In genomic region chr1:179087033-179087998, GRCm38 (mm10) we compare ENCODE assay signal across 10 mouse cellular contexts.
DNase-seq lines count a peak whose midpoint lies in the region; ATAC-seq and TF ChIP-seq lines count a peak whose summit lies in the region.
"Had no signal": no experiment of that assay in that cellular context is flagged by ENCODE, and none has a peak within 500 bp of the region (broad histone marks: within the 10 kb centered on the region; RNA-seq: fewer than 3 reads in every experiment).

No protein-coding gene starts in this region.

- H3K4me3 ChIP-seq in thymus, adult 2 months (ENCODE audit: control insufficient read depth, insufficient read depth, low read length), result no peak overlapping the region
- H3K4me3 ChIP-seq in embryonic facial prominence, embryonic 12.5 days, result no peak overlapping the region
- H3K4me3 ChIP-seq in limb, embryonic 14.5 days (replicated peaks; ENCODE audit: low read length), result no peak overlapping the region
- H3K4me3 ChIP-seq in hindbrain, embryonic 14.5 days (replicated peaks; ENCODE audit: low read length), result no peak overlapping the region
- H3K4me3 ChIP-seq: hindbrain, embryonic 15.5 days; neural tube, embryonic 13.5 days had no signal

- no peaks in the 10 kb centered on the region for H3K9me3 ChIP-seq in embryonic facial prominence, embryonic 12.5 days
- H3K9me3 ChIP-seq in limb, embryonic 14.5 days (ENCODE audit: control insufficient read depth, low read length), result no peaks in the 10 kb centered on the region
- no peaks in the 10 kb centered on the region for H3K9me3 ChIP-seq in hindbrain, embryonic 14.5 days (ENCODE audit: control insufficient read depth, low read length)
- H3K9me3 ChIP-seq: hindbrain, embryonic 15.5 days; neural tube, embryonic 13.5 days had no signal

- no peak overlapping the region for H3K27ac ChIP-seq in thymus, adult 2 months (ENCODE audit: control insufficient read depth, insufficient read depth, low read length)
- peak overlapping the region; percentile 74 for H3K27ac ChIP-seq in embryonic facial prominence, embryonic 12.5 days
- H3K27ac ChIP-seq in limb, embryonic 14.5 days (replicated peaks; ENCODE audit: low read depth, low read length), result no peak overlapping the region
- H3K27ac ChIP-seq in hindbrain, embryonic 14.5 days, result no peak overlapping the region
- H3K27ac ChIP-seq: hindbrain, embryonic 15.5 days; neural tube, embryonic 13.5 days had no signal

- no peaks in the 10 kb centered on the region for H3K27me3 ChIP-seq in thymus, adult 2 months (ENCODE audit: control insufficient read depth, insufficient read depth, low read length)
- H3K27me3 ChIP-seq in embryonic facial prominence, embryonic 12.5 days, result no peaks in the 10 kb centered on the region
- H3K27me3 ChIP-seq in limb, embryonic 14.5 days (ENCODE audit: control insufficient read depth, insufficient read depth, low read length), result no peaks in the 10 kb centered on the region
- H3K27me3 ChIP-seq in hindbrain, embryonic 14.5 days (ENCODE audit: control insufficient read depth, insufficient read depth, low read length), result no peaks in the 10 kb centered on the region
- H3K27me3 ChIP-seq: hindbrain, embryonic 15.5 days; neural tube, embryonic 13.5 days had no signal

- no peak for ATAC-seq in cerebellum, adult (ENCODE audit: insufficient number of reproducible peaks, low FRiP score, low TSS enrichment)
- ATAC-seq in embryonic facial prominence, embryonic 12.5 days (ENCODE audit: insufficient number of reproducible peaks, insufficient read depth, low FRiP score, low TSS enrichment), result peak; percentile 59
- ATAC-seq in limb, embryonic 14.5 days (ENCODE audit: low FRiP score, low read depth), result no peak
- ATAC-seq in hindbrain, embryonic 14.5 days (ENCODE audit: low FRiP score), result no peak

- no peak overlapping the region for H3K4me2 ChIP-seq in embryonic facial prominence, embryonic 12.5 days (replicated peaks)
- H3K4me2 ChIP-seq in limb, embryonic 14.5 days (replicated peaks; ENCODE audit: low read depth, low read length, severe bottlenecking), result no peak overlapping the region
- H3K4me2 ChIP-seq in hindbrain, embryonic 14.5 days (replicated peaks), result no peak overlapping the region
- H3K4me2 ChIP-seq: hindbrain, embryonic 15.5 days; neural tube, embryonic 13.5 days had no signal

- no peak for TF ChIP-seq POLR2A in thymus, adult 2 months (IDR thresholded peaks at IDR 0.05; ENCODE audit: control insufficient read depth, extremely low read depth, insufficient read depth, low read length, poor library complexity)
- TF ChIP-seq POLR2A in limb, embryonic 14.5 days (IDR thresholded peaks at IDR 0.05; ENCODE audit: borderline replicate concordance, extremely low read depth, insufficient read depth, insufficient read length), result no peak

- H3K36me3 ChIP-seq in thymus, adult 2 months (ENCODE audit: control insufficient read depth, insufficient read depth, low read length), result no peaks in the 10 kb centered on the region
- no peaks in the 10 kb centered on the region for H3K36me3 ChIP-seq in embryonic facial prominence, embryonic 12.5 days
- H3K36me3 ChIP-seq in limb, embryonic 14.5 days (ENCODE audit: control insufficient read depth, insufficient read depth, low read length), result no peaks in the 10 kb centered on the region
- no peaks in the 10 kb centered on the region for H3K36me3 ChIP-seq in hindbrain, embryonic 14.5 days (replicated peaks; ENCODE audit: control insufficient read depth, insufficient read depth)
- H3K36me3 ChIP-seq: hindbrain, embryonic 15.5 days; neural tube, embryonic 13.5 days had no signal

- WGBS in thymus, adult 2 months, result 77% methylated on average over 6 of the region's 6 CpGs
- WGBS in embryonic facial prominence, embryonic 12.5 days, result 31% methylated on average over 6 of the region's 6 CpGs
- WGBS in limb, embryonic 14.5 days, result 37% methylated on average over 6 of the region's 6 CpGs
- WGBS in hindbrain, embryonic 14.5 days, result 61% methylated on average over 6 of the region's 6 CpGs

- no peaks in the 10 kb centered on the region for H3K4me1 ChIP-seq in thymus, adult 2 months (replicated peaks; ENCODE audit: control insufficient read depth, insufficient read depth, low read length)
- H3K4me1 ChIP-seq in embryonic facial prominence, embryonic 12.5 days, result peaks cover 19% of the 10 kb centered on the region
- peaks cover 19% of the 10 kb centered on the region for H3K4me1 ChIP-seq in limb, embryonic 14.5 days (ENCODE audit: control insufficient read depth, insufficient read depth, low read length)
- H3K4me1 ChIP-seq in hindbrain, embryonic 14.5 days (replicated peaks; ENCODE audit: control insufficient read depth, insufficient read depth, low read length), result no peaks in the 10 kb centered on the region
- H3K4me1 ChIP-seq: hindbrain, embryonic 15.5 days; neural tube, embryonic 13.5 days had no signal

- no peak overlapping the region for H3K9ac ChIP-seq in embryonic facial prominence, embryonic 12.5 days
- no peak overlapping the region for H3K9ac ChIP-seq in limb, embryonic 14.5 days (ENCODE audit: low read depth, low read length, severe bottlenecking)
- no peak overlapping the region for H3K9ac ChIP-seq in hindbrain, embryonic 14.5 days
- H3K9ac ChIP-seq: hindbrain, embryonic 15.5 days; neural tube, embryonic 13.5 days had no signal

- no peak for TF ChIP-seq CTCF in thymus, adult 2 months (IDR thresholded peaks at IDR 0.05; ENCODE audit: borderline replicate concordance, control insufficient read depth, extremely low read depth, insufficient read depth, low read length, poor library complexity)

- DNase-seq in cerebellum, adult 11 months, result peak; percentile 54
- DNase-seq in thymus, postnatal 25 days, result peak; percentile 4
- no peak for DNase-seq in thymus, adult 2 months
- DNase-seq in limb, embryonic 14.5 days (ENCODE audit: low spot score), result peak; percentile 67
- no peak for DNase-seq in yolk sac, embryonic 10.5 days (ENCODE audit: low spot score)
- no peak for DNase-seq in hindbrain, embryonic 14.5 days (ENCODE audit: low spot score)

Comparison
In these comparisons a context has a peak if more than half of its experiments do, and no peak if none do; other contexts are left out.
1. DNase-seq: peak in cerebellum, adult 11 months (single experiment), thymus, postnatal 25 days (single experiment) and limb, embryonic 14.5 days (single experiment); none in thymus, adult 2 months (single experiment), yolk sac, embryonic 10.5 days (single experiment) and hindbrain, embryonic 14.5 days (single experiment).